Mouse (Mus musculus) embryonic facial prominence, embryonic 15.5 days (tissue): Measurements from ENCODE around the gene Gins3. TPM values are rescaled to one million over a fixed set of nuclear protein-coding genes. Genes with fewer than 3 reads are reported as not detected.
"Not testable (repeated sequence)": the region's sequence is repeated elsewhere in the genome, so short reads cannot be mapped to it uniquely, and the experiment has no call there.

Experiments used
- ATAC-seq: fragments of 200-750 bp; cut with Nextera tagmentation; 2 replicates; pipeline ENCODE4 v1.8.0; 2017; ENCODE audit warnings: low read depth, moderate TSS enrichment; ENCODE audit not compliant: insufficient number of reproducible peaks, low FRiP score, low TSS enrichment
- H3K27ac ChIP-seq: fragments of 300-500 bp; sonication (generic); replicated peaks from 2 replicates; pipeline ENCODE4 v1.5.1; 2015; ENCODE audit warnings: mild to moderate bottlenecking, inconsistent platforms
- H3K27me3 ChIP-seq: fragments of 300-500 bp; sonication (generic); 2 replicates; pipeline ENCODE4 v1.6.1; 2015; ENCODE audit warnings: inconsistent platforms
- H3K36me3 ChIP-seq: fragments of 300-500 bp; sonication (generic); 2 replicates; pipeline ENCODE4 v1.6.1; 2015; ENCODE audit warnings: mild to moderate bottlenecking, inconsistent platforms
- H3K4me1 ChIP-seq: fragments of 300-500 bp; sonication (generic); 2 replicates; pipeline ENCODE4 v1.6.1; 2015; ENCODE audit warnings: inconsistent platforms
- H3K4me2 ChIP-seq: fragments of 300-500 bp; sonication (generic); replicated peaks from 2 replicates; pipeline ENCODE4 v1.6.1; 2015; ENCODE audit warnings: mild to moderate bottlenecking, inconsistent platforms
- H3K4me3 ChIP-seq: fragments of 300-500 bp; sonication (generic); replicated peaks from 2 replicates; pipeline ENCODE4 v1.5.1; 2015; ENCODE audit warnings: mild to moderate bottlenecking, inconsistent platforms
- H3K9ac ChIP-seq: fragments of 300-500 bp; sonication (generic); 2 replicates; pipeline ENCODE4 v1.6.1; 2015; ENCODE audit warnings: inconsistent platforms
- H3K9me3 ChIP-seq: fragments of 300-500 bp; sonication (generic); replicated peaks from 2 replicates; pipeline ENCODE4 v1.6.1; 2016; ENCODE audit warnings: inconsistent platforms
- WGBS: fragments of 180-500 bp; shearing (Covaris S2); methylation state at CpG from one replicate; pipeline ENCODE4 v1.1.7; 2015; 5-methylcytosine and 5-hydroxymethylcytosine counted together
- polyA plus RNA-seq: library from polyadenylated mRNA; unstranded; fragments of >200 nt; fragmentation: Nextera tagmentation; extraction: Ambion mirVana; gene quantifications from 2 replicates; pipeline ENCODE4 v1.2.1, GENCODE M21; 2015

The Gins3 gene
- polyA plus RNA-seq, 1 experiment from 2014 or later: 18.9 TPM

DNA sequence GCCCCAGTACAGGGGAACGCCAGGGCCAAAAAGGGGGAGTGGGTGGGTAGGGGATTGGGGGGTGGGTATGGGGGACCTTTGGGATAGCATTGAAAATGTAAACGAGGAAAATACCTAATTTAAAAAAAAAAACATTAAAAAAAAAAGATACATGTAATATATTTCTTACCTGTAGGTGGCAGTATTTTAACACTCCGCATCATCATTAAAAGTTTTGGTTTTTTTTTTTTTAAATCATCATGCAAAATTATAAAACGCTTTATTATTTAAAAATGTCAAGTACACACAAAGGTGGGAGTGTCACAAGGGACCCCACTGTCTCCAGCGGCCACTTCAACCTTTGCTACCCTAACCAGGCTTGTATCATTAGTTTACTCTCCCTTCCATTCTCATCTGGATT lies 26.7 kb upstream of the Gins3 start:
- not testable (repeated sequence) for H3K4me2 ChIP-seq, H3K36me3 ChIP-seq, H3K4me1 ChIP-seq, H3K27me3 ChIP-seq, H3K9me3 ChIP-seq, H3K4me3 ChIP-seq, H3K27ac ChIP-seq, H3K9ac ChIP-seq, ATAC-seq
- 20% methylated on average over 4 of the region's 5 CpGs for WGBS

- Histone ChIP-seq H3K4me3 (no peak overlapping the region), H3K4me1 (peaks cover 6% of the 10 kb centered on the region), H3K9me3 (no peaks in the 10 kb centered on the region), H3K36me3 (no peaks in the 10 kb centered on the region), H3K4me2 (no peak overlapping the region), H3K27ac (no peak overlapping the region; the same call in 1 of the 2 replicates), H3K27me3 (no peaks in the 10 kb centered on the region; the same call in 1 of the 2 replicates), H3K9ac (no peak overlapping the region)
- WGBS: 29% methylated on average over 9 of the region's 9 CpGs
- no peak for ATAC-seq
These were observed 26.0 kb upstream of the Gins3 start for GRCm38 (mm10) chr8:95607210-95607609.

DNA sequence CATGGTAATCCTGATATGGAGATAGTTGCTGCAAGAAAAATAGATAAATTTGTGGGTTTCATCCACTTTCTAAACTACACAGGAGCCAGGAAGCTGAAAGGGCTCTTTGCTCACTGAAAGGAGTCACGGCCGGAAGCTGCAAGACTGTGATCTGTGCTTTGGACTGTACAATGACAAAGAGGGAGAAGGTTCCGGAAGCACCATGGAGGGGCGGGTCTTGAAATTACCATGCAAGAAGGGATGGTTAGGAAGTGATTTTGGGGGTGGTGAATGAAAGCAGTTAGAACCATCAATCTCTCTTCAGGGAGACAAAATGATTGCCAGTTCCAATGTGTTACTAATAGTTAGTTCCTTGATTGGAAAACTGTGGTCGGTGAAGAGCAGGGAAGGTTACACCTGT lies 23.8 kb upstream of the Gins3 start:
- H3K4me3 ChIP-seq: no peak overlapping the region
- H3K9me3 ChIP-seq: no peaks in the 10 kb centered on the region
- 71% methylated on average over 5 of the region's 5 CpGs for WGBS
- no peaks in the 10 kb centered on the region for H3K36me3 ChIP-seq
- ATAC-seq: no peak
- H3K4me1 ChIP-seq: peaks cover 8% of the 10 kb centered on the region
- H3K4me2 ChIP-seq: no peak overlapping the region
- H3K27me3 ChIP-seq: no peaks in the 10 kb centered on the region; the same call in 1 of the 2 replicates
- no peak overlapping the region for H3K27ac ChIP-seq
- H3K9ac ChIP-seq: no peak overlapping the region

DNA sequence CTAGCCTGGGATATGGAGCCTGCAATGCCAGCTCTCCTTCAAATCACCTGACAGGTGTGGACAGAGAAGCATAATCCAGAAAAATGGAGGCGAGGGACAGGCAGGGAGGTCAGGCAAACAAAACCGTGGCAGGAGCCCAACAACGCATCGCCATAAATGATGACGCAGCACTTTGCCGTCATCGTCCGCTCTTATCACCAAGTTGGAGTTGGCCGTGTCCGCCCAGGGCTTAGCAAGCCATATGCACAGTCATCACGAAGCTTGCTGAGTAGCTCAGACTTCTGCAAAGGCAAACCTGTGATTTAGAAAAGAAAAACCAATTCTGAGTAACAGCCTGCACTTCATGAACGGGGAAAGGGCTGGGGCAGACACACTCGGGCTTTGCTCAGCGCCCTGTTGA lies 22.5 kb upstream of the Gins3 start:
- WGBS: 87% methylated on average over 14 of the region's 14 CpGs
- Histone ChIP-seq H3K9ac (no peak overlapping the region), H3K9me3 (no peaks in the 10 kb centered on the region), H3K36me3 (no peaks in the 10 kb centered on the region), H3K4me2 (no peak overlapping the region), H3K4me1 (peaks cover 8% of the 10 kb centered on the region), H3K4me3 (no peak overlapping the region), H3K27ac (no peak overlapping the region), H3K27me3 (no peaks in the 10 kb centered on the region; the same call in 1 of the 2 replicates)
- ATAC-seq: no peak

DNA sequence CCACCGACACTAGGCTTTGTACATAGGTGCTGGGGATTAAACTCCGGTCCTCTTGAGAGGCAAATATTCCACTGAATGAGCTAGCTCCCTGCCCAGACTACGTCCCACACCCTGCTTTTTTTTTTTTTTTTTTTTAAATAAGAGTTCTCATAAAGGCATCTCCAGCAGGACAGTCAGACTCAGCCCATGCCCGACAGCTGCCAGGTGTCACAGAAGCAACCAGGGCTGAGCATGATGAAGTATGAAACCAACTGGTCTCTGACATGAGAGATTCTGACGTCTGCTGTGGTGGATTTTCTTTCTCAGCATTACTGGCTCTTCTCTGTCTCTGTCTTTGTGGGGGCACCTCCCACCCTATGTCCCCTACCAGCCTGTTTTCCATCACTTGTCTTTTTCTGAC lies 21.5 kb upstream of the Gins3 start:
- Histone ChIP-seq H3K9me3 (no peaks in the 10 kb centered on the region), H3K27ac (no peak overlapping the region), H3K9ac (no peak overlapping the region), H3K36me3 (no peaks in the 10 kb centered on the region), H3K4me3 (no peak overlapping the region), H3K4me2 (0 out of 2 replicates have a peak overlapping the region, but pooled peaks have one; percentile 15), H3K27me3 (no peaks in the 10 kb centered on the region; the same call in 1 of the 2 replicates), H3K4me1 (peaks cover 7% of the 10 kb centered on the region)
- 0 out of 2 replicates have a peak, but pooled peaks have one; percentile 19 for ATAC-seq
- WGBS: 61% methylated on average over 5 of the region's 5 CpGs

GRCm38 (mm10) chr8:95616383-95616782 lies 16.9 kb upstream of the Gins3 start:
- no peak overlapping the region for H3K4me2 ChIP-seq
- no peak overlapping the region for H3K4me3 ChIP-seq
- H3K27me3 ChIP-seq: no peaks in the 10 kb centered on the region; the same call in none of the 2 replicates
- H3K9me3 ChIP-seq: no peaks in the 10 kb centered on the region
- no peak overlapping the region for H3K27ac ChIP-seq
- peaks cover 5% of the 10 kb centered on the region; the same call in 1 of the 2 replicates for H3K4me1 ChIP-seq
- H3K36me3 ChIP-seq: no peaks in the 10 kb centered on the region
- H3K9ac ChIP-seq: no peak overlapping the region
- 85% methylated on average over 7 of the region's 7 CpGs for WGBS
- ATAC-seq: no peak

- ATAC-seq: no peak
- Histone ChIP-seq H3K9me3 (no peaks in the 10 kb centered on the region), H3K36me3 (no peaks in the 10 kb centered on the region), H3K4me2 (no peak overlapping the region), H3K9ac (no peak overlapping the region), H3K4me3 (no peak overlapping the region), H3K27ac (no peak overlapping the region), H3K4me1 (no peaks in the 10 kb centered on the region), H3K27me3 (peaks cover 5% of the 10 kb centered on the region; the same call in 1 of the 2 replicates)
- WGBS: 94% methylated on average over 2 of the region's 2 CpGs
These were observed 13.2 kb upstream of the Gins3 start for GRCm38 (mm10) chr8:95620046-95620445.

DNA sequence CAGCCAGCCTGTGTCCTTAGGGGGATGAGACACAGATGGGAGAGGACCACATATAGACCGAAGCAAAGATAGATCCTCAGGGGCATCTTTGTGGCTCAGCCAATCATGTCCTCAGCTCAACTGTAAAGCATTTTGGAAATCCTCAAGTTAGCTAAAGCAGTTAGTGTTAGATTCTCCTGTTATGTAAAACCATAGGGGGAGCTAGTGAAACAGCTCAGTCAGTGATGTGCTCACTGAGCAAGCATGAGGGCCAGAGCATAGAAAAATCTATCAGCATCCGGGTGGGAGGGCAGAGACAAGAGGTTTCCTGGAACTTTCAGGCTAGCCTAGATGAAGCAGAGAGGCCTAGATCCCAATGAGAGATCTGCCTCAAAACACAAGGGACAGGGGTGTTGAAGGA lies 8.4 kb upstream of the Gins3 start:
- WGBS: 79% methylated on average over 2 of the region's 2 CpGs
- Histone ChIP-seq H3K9ac (no peak overlapping the region), H3K27ac (no peak overlapping the region), H3K9me3 (no peaks in the 10 kb centered on the region), H3K4me1 (no peaks in the 10 kb centered on the region), H3K36me3 (no peaks in the 10 kb centered on the region), H3K27me3 (peaks cover 9% of the 10 kb centered on the region; the same call in 1 of the 2 replicates), H3K4me3 (no peak overlapping the region), H3K4me2 (no peak overlapping the region)
- no peak for ATAC-seq

DNA sequence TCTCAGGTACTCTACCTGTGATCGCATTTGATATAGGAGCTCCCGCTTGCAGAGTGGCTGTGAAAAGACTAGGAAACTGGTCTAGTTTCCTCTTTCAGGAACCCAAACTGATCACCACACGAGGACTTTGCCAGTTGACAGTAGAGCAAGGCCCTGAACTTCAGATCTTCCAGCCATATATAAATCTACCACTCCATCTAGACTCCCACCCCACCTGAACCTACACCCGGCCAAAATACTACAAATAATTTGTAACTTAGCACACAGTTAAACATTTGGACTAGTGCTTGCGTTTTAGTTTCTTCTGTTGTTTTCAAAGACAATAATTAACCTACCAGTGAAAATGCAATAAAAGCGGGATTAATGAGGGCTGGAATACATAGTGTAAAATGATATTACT lies 413 bp upstream of the Gins3 start:
- no peaks in the 10 kb centered on the region; the same call in 1 of the 2 replicates for H3K27me3 ChIP-seq
- H3K9ac ChIP-seq: no peak overlapping the region
- no peaks in the 10 kb centered on the region for H3K9me3 ChIP-seq
- H3K4me2 ChIP-seq: peak overlapping the region; percentile 60
- WGBS: 82% methylated on average over 6 of the region's 6 CpGs
- peak overlapping the region; percentile 74 for H3K4me3 ChIP-seq
- H3K36me3 ChIP-seq: no peaks in the 10 kb centered on the region
- ATAC-seq: no peak
- H3K27ac ChIP-seq: no peak overlapping the region
- peaks cover 7% of the 10 kb centered on the region; the same call in 1 of the 2 replicates for H3K4me1 ChIP-seq

DNA sequence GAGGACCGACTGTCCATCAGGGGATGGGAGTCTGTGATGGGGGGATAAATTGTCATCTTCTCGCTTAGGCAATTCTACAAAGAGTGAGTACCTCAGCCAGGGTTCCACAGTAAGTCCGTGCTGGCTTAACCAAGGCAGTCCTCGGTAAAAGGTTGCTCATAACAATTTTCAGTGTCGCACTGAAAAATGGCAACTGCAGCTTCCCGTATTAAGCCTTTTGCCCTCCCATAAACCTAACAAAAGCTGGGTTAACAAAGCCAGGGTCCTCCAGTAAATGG lies 749 bp downstream of the Gins3 start:
- Histone ChIP-seq H3K27me3 (no peaks in the 10 kb centered on the region), H3K27ac (no peak overlapping the region), H3K36me3 (no peaks in the 10 kb centered on the region), H3K4me2 (peak overlapping the region; percentile 60), H3K9me3 (no peaks in the 10 kb centered on the region), H3K4me1 (peaks cover 7% of the 10 kb centered on the region; the same call in 1 of the 2 replicates), H3K4me3 (peak overlapping the region; percentile 74), H3K9ac (peak overlapping the region; percentile 42)
- 2% methylated on average over 6 of the region's 6 CpGs for WGBS
- no peak for ATAC-seq

- Histone ChIP-seq H3K27ac (no peak overlapping the region), H3K9me3 (no peaks in the 10 kb centered on the region), H3K27me3 (no peaks in the 10 kb centered on the region), H3K9ac (no peak overlapping the region), H3K36me3 (peaks cover 5% of the 10 kb centered on the region; the same call in 1 of the 2 replicates), H3K4me2 (no peak overlapping the region), H3K4me3 (no peak overlapping the region), H3K4me1 (no peaks in the 10 kb centered on the region)
- ATAC-seq: no peak
- WGBS: 83% methylated on average over 2 of the region's 2 CpGs
These were observed 11.7 kb downstream of the Gins3 start for GRCm38 (mm10) chr8:95644942-95645341.

DNA sequence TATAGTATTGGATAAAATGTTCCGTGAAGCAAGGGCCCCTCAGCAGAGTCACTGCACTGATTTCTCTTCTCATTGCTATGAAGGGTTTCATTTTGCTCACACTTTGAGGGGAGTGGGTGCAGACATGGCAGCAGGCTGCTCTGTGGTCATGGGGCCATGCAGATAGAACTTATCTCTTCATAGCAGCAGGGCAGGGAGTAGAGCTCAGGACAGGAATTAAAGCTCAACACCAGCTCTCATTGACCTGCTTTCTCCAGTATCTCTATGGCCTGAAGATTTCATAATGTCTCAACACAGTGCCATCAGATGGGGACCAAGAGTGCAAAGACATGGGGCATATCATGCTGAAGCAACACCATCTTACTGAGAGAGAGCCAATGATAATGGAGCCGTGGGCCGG lies 15.0 kb downstream of the Gins3 start:
- WGBS: 83% methylated on average over 3 of the region's 3 CpGs
- no peaks in the 10 kb centered on the region for H3K4me1 ChIP-seq
- ATAC-seq: no peak
- H3K9ac ChIP-seq: no peak overlapping the region
- no peaks in the 10 kb centered on the region for H3K27me3 ChIP-seq
- H3K9me3 ChIP-seq: no peaks in the 10 kb centered on the region
- no peak overlapping the region for H3K27ac ChIP-seq
- H3K36me3 ChIP-seq: 0 out of 2 replicates have a peak, but pooled peaks cover 4% of the 10 kb centered on the region
- no peak overlapping the region for H3K4me3 ChIP-seq
- no peak overlapping the region for H3K4me2 ChIP-seq
